Mouse (Mus musculus) heart, postnatal 14 days (tissue): ENCODE measurements around the gene Znrf2. TPM values are rescaled to one million over a fixed set of nuclear protein-coding genes. Genes with fewer than 3 reads are reported as not detected.
"Not testable (repeated sequence)": the region's sequence is repeated elsewhere in the genome, so short reads cannot be mapped to it uniquely, and the experiment has no call there.

Source experiments
- DNase-seq, 2 experiments: peaks; one replicate each; pipeline ENCODE4 v3.0.0; 2021 to 2022
- intact Hi-C: fragments of 180-260 bp; cut with DNase I; formaldehyde crosslinking; loops from one replicate; pipeline ENCODE4 v1.15.1; 2025
- total RNA-seq, 2 experiments: library from RNA; stranded (reverse); gene quantifications; 2 replicates each; pipeline ENCODE4 v1.2.3; 2021

The Znrf2 gene
- total RNA-seq, 2 experiments from 2014 or later, result 17.3 to 18.4 TPM

GRCm38 (mm10) chr6:54804066-54804864, 12.5 kb upstream of the Znrf2 start:
- intact Hi-C loops, result no loop called here
- DNase-seq, result no peak

GRCm38 (mm10) chr6:54805779-54806178, 10.9 kb upstream of the Znrf2 start:
- no peak for DNase-seq
- intact Hi-C loops, result loop anchor here (5.0 kb wide), 1 partner anchor 212 kb away; no protein-coding TSS in a partner anchor

GRCm38 (mm10) chr6:54809531-54810313, 7.0 kb upstream of the Znrf2 start:
- intact Hi-C loops, result loop anchor here (5.0 kb wide), 2 partner anchors 208 to 358 kb away; no protein-coding TSS in a partner anchor
- DNase-seq, result peak; percentile 30 to 58

- intact Hi-C loops, result loop anchor here (5.0 kb wide), 1 partner anchor 357 kb away; no protein-coding TSS in a partner anchor
- DNase-seq, result no peak
Observed at GRCm38 (mm10) chr6:54810314-54810646, 6.4 kb upstream of the Znrf2 start.

GRCm38 (mm10) chr6:54811546-54812250, 5.0 kb upstream of the Znrf2 start:
- intact Hi-C loops, result loop anchor here (5.0 kb wide), 1 partner anchor 356 kb away; no protein-coding TSS in a partner anchor
- peak; percentile 43 to 66 for DNase-seq

DNA sequence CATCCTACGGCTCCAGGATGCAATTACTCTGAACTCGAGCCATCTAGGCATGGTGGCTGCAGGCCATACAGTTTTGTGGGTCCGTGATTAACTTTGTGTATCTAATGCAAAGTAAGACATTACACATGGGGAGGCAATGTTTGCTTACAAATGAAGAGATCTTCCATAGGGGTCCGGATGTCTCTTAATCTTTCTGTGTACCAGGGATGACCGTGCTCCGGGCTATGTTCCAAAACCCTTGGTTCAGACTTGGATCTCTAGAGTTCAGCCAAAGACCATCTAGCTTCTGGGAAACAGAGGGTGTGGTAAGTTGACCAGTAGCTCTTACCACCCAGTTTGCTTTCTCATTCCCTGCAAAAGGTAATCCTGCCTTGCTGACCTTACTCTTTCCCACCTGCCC, 4.4 kb upstream of the Znrf2 start:
- DNase-seq, result peak in 1 of 2 experiments; percentile 55
- intact Hi-C loops, result loop anchor here (5.0 kb wide), 1 partner anchor 355 kb away; no protein-coding TSS in a partner anchor

GRCm38 (mm10) chr6:54815428-54816130, 1.1 kb upstream of the Znrf2 start:
- intact Hi-C loops, result loop anchor here (5.0 kb wide), 6 partner anchors 37 to 218 kb away; partner anchors contain the start of genes Fkbp14, Ggct, Nod1 and Plekha8
- no peak for DNase-seq

DNA sequence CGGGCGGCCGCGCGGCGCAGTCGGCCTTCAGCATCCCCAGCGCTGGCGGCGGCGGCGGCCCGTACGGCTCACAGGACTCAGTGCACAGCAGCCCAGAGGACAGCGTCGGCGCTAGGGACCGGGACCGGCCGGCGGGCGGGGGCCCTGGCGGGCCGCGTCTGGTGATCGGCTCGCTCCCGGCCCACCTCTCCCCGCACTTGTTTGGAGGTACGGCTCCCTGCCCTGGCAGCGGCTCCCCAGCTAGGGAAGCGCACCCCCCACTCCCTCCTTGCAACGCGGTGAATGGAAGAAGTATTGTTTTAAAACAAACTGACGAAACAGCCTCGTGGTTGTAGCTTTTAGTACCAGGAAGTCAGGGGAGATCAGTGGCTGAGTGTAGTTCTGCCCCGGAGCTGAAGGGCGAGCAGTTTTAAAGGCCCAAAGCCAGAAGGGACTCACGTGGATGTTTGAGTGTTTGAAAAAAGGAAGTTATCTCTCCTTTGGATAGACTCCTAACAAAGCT, 601 bp downstream of the Znrf2 start:
- intact Hi-C loops, result loop anchor here (5.0 kb wide), 6 partner anchors 35 to 220 kb away; partner anchors contain the start of genes Fkbp14, Ggct, Nod1 and Plekha8

GRCm38 (mm10) chr6:54818389-54818788, 1.7 kb downstream of the Znrf2 start:
- intact Hi-C loops, result loop anchor here (5.0 kb wide), 6 partner anchors 34 to 221 kb away; partner anchors contain the start of genes Fkbp14, Ggct, Nod1 and Plekha8
- DNase-seq, result no peak

More for the DNA sequence above, 601 bp downstream of the Znrf2 start:
- peak; percentile 60 to 65 for DNase-seq

- intact Hi-C loops, result loop anchor here (5.0 kb wide), 6 partner anchors 33 to 222 kb away; partner anchors contain the start of genes Fkbp14, Ggct, Nod1 and Plekha8
- no peak for DNase-seq
Observed at GRCm38 (mm10) chr6:54819272-54819671, 2.6 kb downstream of the Znrf2 start.

DNA sequence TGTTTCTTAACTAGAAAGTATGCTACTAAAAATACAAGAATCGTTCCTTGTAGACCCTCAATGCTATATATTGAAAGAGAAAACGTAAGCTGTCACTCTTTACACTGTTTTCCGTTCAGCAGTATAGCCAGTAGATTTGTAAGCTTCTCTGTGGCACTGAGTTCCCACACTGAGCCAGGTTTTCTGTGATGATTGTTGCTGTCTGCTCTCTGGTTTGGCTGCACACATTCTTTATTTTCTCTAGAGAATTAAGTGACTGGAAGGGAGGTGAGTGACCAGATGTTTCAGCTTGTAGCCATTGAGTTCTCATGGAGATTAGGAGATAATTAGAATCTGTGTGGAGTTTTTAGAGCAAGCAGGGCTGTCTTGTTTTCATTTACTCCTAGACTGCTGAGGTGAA, 3.0 kb downstream of the Znrf2 start:
- DNase-seq, result no peak
- intact Hi-C loops, result loop anchor here (5.0 kb wide), 6 partner anchors 33 to 222 kb away; partner anchors contain the start of genes Fkbp14, Ggct, Nod1 and Plekha8

DNA sequence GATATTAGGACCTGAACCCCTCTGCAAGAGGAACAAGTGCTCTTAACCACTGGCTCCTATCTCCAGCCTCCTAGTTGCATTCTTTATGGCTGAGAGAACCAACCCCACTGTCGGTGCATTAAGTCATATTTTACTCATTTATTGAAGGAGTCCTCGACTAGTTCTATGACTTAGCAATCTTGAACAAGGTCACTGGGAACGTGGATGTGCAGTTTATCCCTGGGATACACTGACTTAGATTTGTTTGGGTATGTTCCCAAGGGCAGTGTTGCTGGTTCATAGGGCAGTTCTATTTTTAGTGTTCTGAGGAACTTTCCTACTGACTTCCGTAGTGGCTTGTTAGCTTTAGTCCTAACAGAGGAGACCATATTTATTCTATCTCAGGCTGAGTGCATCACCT, 5.6 kb downstream of the Znrf2 start:
- DNase-seq, result no peak

GRCm38 (mm10) chr6:54824561-54824960, 7.8 kb downstream of the Znrf2 start:
- intact Hi-C loops, result not testable (repeated sequence)

More for the DNA sequence above, 5.6 kb downstream of the Znrf2 start:
- intact Hi-C loops, result no loop called here

DNA sequence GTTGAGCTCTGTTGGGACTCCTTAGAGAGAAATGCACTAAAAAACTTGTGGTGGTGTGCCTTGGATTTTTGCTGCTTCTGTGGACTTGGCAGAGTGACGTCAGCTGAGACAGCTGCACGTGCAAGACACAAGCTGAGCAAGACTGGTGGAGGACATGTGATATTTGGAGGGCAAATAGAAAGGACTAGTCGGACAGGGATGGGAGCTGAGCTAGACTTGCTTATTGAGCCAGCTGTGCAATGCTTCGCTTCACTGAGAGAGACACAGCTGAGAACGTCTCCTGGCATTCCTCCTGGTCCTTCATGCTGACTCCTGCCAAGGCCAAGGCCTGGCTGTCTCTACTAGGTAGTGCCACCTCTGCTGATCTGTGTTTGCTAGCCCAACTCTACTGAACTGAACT, 10.8 kb downstream of the Znrf2 start:
- intact Hi-C loops, result no loop called here
- no peak for DNase-seq

More at GRCm38 (mm10) chr6:54824561-54824960, 7.8 kb downstream of the Znrf2 start:
- not testable (repeated sequence) for DNase-seq

GRCm38 (mm10) chr6:54828274-54828673, 11.6 kb downstream of the Znrf2 start:
- intact Hi-C loops, result no loop called here

DNA sequence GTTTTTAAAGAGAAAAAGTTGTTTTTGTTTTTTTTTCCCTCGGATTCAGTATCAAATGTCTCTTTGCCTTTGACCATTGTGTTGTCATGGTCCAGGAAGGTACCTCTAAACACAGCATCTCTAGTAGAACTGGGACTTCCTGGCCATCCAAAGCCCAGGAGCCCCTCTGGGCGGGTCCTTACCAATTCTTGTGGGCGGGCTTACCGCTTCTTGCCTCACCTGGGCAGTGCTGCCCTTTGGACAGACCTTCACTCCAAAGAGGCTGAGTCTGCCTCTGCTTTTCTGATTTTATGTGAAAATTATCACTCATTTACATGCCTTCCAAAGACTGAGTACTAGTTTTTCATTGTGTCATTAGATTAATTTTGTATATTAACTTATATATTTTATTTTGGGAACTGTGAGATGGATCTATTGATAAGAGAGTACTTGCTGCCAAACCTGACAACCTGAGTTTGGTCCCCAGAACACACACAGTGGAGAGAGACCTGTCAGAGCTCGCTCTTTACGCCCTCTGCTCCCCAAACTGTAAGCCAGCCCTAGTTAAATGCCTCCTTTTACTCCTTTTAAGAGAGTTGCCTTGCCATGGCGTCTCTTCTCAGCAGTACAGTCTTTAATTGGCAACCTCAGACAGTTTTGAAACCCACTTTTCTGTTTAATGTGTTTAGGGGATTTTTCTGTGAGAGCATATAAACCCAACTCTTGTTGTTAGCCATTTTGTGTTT, 13.5 kb downstream of the Znrf2 start:
- intact Hi-C loops, result no loop called here
- no peak for DNase-seq

More at GRCm38 (mm10) chr6:54828274-54828673, 11.6 kb downstream of the Znrf2 start:
- no peak for DNase-seq

- intact Hi-C loops, result no loop called here
- DNase-seq, result no peak
Observed at GRCm38 (mm10) chr6:54831069-54831720, 14.5 kb downstream of the Znrf2 start.

DNA sequence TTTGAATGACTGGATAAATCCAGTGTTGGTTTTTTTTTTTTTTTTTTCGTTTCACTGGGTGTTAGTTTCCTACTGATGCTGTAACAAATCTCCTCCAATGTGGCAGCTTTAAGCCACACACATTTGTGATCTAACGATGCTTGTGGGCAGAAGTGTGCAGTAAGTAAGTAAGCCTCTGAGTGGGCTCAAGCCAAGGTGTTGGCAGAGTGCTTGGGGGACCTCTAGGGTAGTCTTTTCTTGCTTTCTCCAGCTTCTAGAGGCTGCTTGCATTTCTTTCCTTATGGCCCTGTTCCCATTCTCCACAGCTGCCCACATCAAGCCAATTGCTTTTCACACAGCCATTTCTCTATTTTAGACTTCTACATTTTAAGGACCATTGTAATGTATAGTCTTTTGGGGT, 16.7 kb downstream of the Znrf2 start:
- intact Hi-C loops, result no loop called here
- DNase-seq, result no peak
